Mouse (Mus musculus) CH12.LX (cell line): ENCODE results near the gene Bcas3. TPM values are rescaled to one million over a fixed set of nuclear protein-coding genes. Genes with fewer than 3 reads are reported as not detected.

Source experiments
- DNase-seq: peaks from one replicate; pipeline ENCODE4 v3.0.0-alpha.2; 2013; ENCODE audit errors: extremely low read depth
- H3K27ac ChIP-seq: 2 replicates; pipeline ENCODE4 v1.5.1; 2012; ENCODE audit warnings: low read depth, mild to moderate bottlenecking, control low read depth, moderate library complexity; ENCODE audit not compliant: insufficient read depth
- H3K27me3 ChIP-seq: replicated peaks from 2 replicates; pipeline ENCODE3; 2012; ENCODE audit warnings: inconsistent platforms
- H3K36me3 ChIP-seq, 2 experiments: replicated peaks in 1 of 2; 2 replicates each; pipeline versions ENCODE3 to v1.6.1; 2012; ENCODE audit warnings: inconsistent platforms in 1 of 2, low read length in 1 of 2, mild to moderate bottlenecking in 1 of 2, mixed read lengths in 1 of 2, moderate library complexity in 1 of 2; ENCODE audit not compliant: control insufficient read depth in 1 of 2, insufficient read depth in 1 of 2
- H3K4me1 ChIP-seq, 2 experiments: 2 replicates each; pipeline ENCODE4 v1.6.1; 2012; ENCODE audit warnings: inconsistent platforms in 1 of 2, moderate library complexity in 1 of 2; ENCODE audit not compliant: insufficient read depth in 2 of 2, control insufficient read depth in 1 of 2
- H3K4me2 ChIP-seq: 2 replicates; pipeline ENCODE4 v1.6.1; 2012; ENCODE audit warnings: low read depth, mild to moderate bottlenecking, control low read depth; ENCODE audit not compliant: poor library complexity, insufficient read depth, severe bottlenecking
- H3K4me3 ChIP-seq, 3 experiments: fragments of 150-350 bp in 1 of 3; sonication (generic) in 1 of 3; replicated peaks in 1 of 3; 2 replicates each; pipeline versions ENCODE3 to v1.5.1; 2011 to 2012; ENCODE audit warnings: low read depth in 2 of 3, low read length in 2 of 3, mild to moderate bottlenecking in 2 of 3, moderate library complexity in 2 of 3, control low read depth in 1 of 3, improper control_type of control experiment in 1 of 3, inconsistent platforms in 1 of 3, mixed read lengths in 1 of 3; ENCODE audit not compliant: poor library complexity in 1 of 3
- H3K79me2 ChIP-seq: replicated peaks from 2 replicates; pipeline ENCODE4 v1.6.1; 2012; ENCODE audit warnings: mild to moderate bottlenecking, moderate library complexity; ENCODE audit not compliant: control insufficient read depth, poor library complexity, insufficient read depth, severe bottlenecking; ENCODE audit errors: extremely low read depth
- H3K9ac ChIP-seq: 2 replicates; pipeline ENCODE4 v1.6.1; 2012; ENCODE audit warnings: low read depth, mild to moderate bottlenecking, control low read depth, moderate library complexity; ENCODE audit not compliant: insufficient read depth
- H3K9me3 ChIP-seq: replicated peaks from 2 replicates; pipeline ENCODE3; 2012; ENCODE audit warnings: low read length, inconsistent platforms, mixed read lengths
- BHLHE40 ChIP-seq: IDR thresholded peaks from 2 replicates; pipeline ENCODE4 v1.6.1; 2011; ENCODE audit warnings: mild to moderate bottlenecking, low read depth, low read length, improper control_type of control experiment
- CHD2 ChIP-seq: IDR thresholded peaks from 2 replicates; pipeline ENCODE4 v1.6.1; 2011; ENCODE audit warnings: low read length, improper control_type of control experiment
- E2F4 ChIP-seq: IDR thresholded peaks from 2 replicates; pipeline ENCODE4 v1.6.1; 2011; ENCODE audit warnings: low read depth, low read length, improper control_type of control experiment; ENCODE audit not compliant: insufficient replicate concordance
- ELF1 ChIP-seq: IDR thresholded peaks from 2 replicates; pipeline ENCODE4 v1.6.1; 2014; ENCODE audit warnings: low read depth, mild to moderate bottlenecking, inconsistent platforms, low read length, improper control_type of control experiment
- EP300 ChIP-seq: IDR thresholded peaks from 2 replicates; pipeline ENCODE4 v1.6.1; 2011; ENCODE audit warnings: low read length, improper control_type of control experiment
- ETS1 ChIP-seq: conservative IDR thresholded peaks from 2 replicates; pipeline ENCODE4 v1.6.1; 2012; ENCODE audit warnings: low read depth, mild to moderate bottlenecking, inconsistent platforms, low read length, improper control_type of control experiment, moderate library complexity
- HCFC1 ChIP-seq: IDR thresholded peaks from 2 replicates; pipeline ENCODE4 v1.6.1; 2012; ENCODE audit warnings: low read depth, mild to moderate bottlenecking, inconsistent platforms, low read length, improper control_type of control experiment
- IRF4 ChIP-seq: IDR thresholded peaks from 2 replicates; pipeline ENCODE4 v1.6.1; 2014; ENCODE audit warnings: low read depth, mild to moderate bottlenecking, inconsistent platforms, low read length, improper control_type of control experiment
- JUND ChIP-seq: conservative IDR thresholded peaks from 2 replicates; pipeline ENCODE4 v1.6.1; 2011; ENCODE audit warnings: low read depth, low read length, improper control_type of control experiment
- MAFK ChIP-seq: IDR thresholded peaks from 2 replicates; pipeline ENCODE4 v1.6.1; 2011; ENCODE audit warnings: low read length, improper control_type of control experiment; ENCODE audit not compliant: insufficient replicate concordance
- MAZ ChIP-seq: IDR thresholded peaks from 2 replicates; pipeline ENCODE4 v1.6.1; 2012; ENCODE audit warnings: low read depth, mild to moderate bottlenecking, inconsistent platforms, low read length, improper control_type of control experiment, moderate library complexity
- MEF2A ChIP-seq: IDR thresholded peaks from 2 replicates; pipeline ENCODE4 v1.6.1; 2014; ENCODE audit warnings: low read depth, mild to moderate bottlenecking, inconsistent platforms, low read length, improper control_type of control experiment, borderline replicate concordance
- MXI1 ChIP-seq: IDR thresholded peaks from 2 replicates; pipeline ENCODE4 v1.6.1; 2011; ENCODE audit warnings: mild to moderate bottlenecking, low read depth, low read length, improper control_type of control experiment
- PAX5 ChIP-seq: IDR thresholded peaks from 2 replicates; pipeline ENCODE4 v1.6.1; 2012; ENCODE audit warnings: low read length, inconsistent platforms, mixed read lengths
- POLR2A ChIP-seq: IDR thresholded peaks from 2 replicates; pipeline ENCODE4 v1.6.1; 2011; ENCODE audit warnings: low read depth, mild to moderate bottlenecking, improper control_type of control experiment, low read length
- POLR2AphosphoS2 ChIP-seq: IDR thresholded peaks from 2 replicates; pipeline ENCODE4 v1.6.1; 2011; ENCODE audit warnings: low read depth, low read length, improper control_type of control experiment
- TCF12 ChIP-seq: IDR thresholded peaks from 2 replicates; pipeline ENCODE4 v1.6.1; 2014; ENCODE audit warnings: low read depth, mild to moderate bottlenecking, inconsistent platforms, low read length, improper control_type of control experiment
- UBTF ChIP-seq: IDR thresholded peaks from 2 replicates; pipeline ENCODE4 v1.6.1; 2012; ENCODE audit warnings: low read depth, mild to moderate bottlenecking, inconsistent platforms, low read length, improper control_type of control experiment, moderate library complexity
- dilution Hi-C: fragments of 300-500 bp; cut with MboI; formaldehyde crosslinking; loops from 2 replicates; pipeline ENCODE4 v1.14.3; 2020; ENCODE audit warnings: low sequenced_read_pairs; ENCODE audit not compliant: extremely low pct_unique_long_range_greater_than_20kb, extremely low pct_ligation_motif_present
- in situ Hi-C: fragments of 300-500 bp; cut with MboI; formaldehyde crosslinking; loops from 3 replicates; pipeline ENCODE4 v1.14.3; 2019; ENCODE audit warnings: low sequenced_read_pairs, low pct_ligation_motif_present, low pct_unique_long_range_greater_than_20kb, mixed read lengths
- polyA plus RNA-seq: library from polyadenylated mRNA; unstranded; fragments of >175 nt; gene quantifications from 2 replicates; pipeline ENCODE4 v1.2.1, GENCODE M21; 2012; ENCODE audit warnings: low read depth; ENCODE audit not compliant: insufficient read length
- total RNA-seq, 2 experiments: library from RNA; depleted of rRNA; stranded (reverse); fragments of 300-350 nt in 1 of 2; fragments of >200 nt in 1 of 2; gene quantifications; 2 replicates each; pipeline ENCODE4 v1.2.3; 2012 to 2014

Bcas3 gene
- total and polyA plus RNA-seq, 3 experiments = 8.2 to 21.3 (median 9.7) TPM

DNA sequence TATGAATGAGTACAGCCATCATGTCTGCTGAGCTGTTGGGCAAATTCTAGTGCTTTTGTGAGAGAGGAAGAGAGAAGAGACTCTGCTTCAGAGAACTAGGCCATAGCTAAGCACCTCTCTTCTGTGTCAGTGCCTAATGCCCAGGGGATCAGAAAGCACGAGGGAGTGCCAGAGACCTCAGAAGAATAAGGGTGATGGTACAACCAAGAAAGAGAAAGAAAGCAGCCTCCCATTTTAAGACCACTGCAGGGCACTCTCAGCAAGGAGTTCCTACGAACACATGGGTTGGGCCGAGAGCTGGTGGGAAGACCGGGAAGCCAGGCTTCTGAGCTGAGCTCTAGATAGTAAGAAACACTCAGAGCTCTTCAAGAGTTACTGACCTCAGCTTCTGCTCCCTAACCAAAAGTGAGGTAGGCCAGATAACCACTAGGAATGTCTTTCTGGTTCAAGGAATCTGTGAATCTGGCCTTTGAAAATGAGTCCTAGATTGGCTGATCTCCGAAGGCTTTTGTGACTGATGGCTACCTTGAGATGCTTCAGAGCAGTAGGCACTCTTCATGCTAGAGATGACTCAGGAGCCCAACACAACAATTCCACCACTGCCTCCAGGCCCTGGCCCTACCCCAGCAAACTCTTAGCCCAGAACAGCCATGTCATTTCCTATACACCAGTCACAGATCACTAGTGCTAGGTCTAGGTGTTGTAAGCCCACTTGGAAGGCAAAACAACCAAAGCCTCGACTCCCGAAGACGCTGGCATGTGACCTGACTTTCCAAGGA lies 359.2 kb downstream of the Bcas3 start:
- Histone ChIP-seq H3K4me1 (peaks cover 0 to 34% of the 10 kb centered on the region in 2 experiments; a peak in 2 of 4 replicates), H3K79me2 (no peaks in the 10 kb centered on the region), H3K4me3 (no peak overlapping the region), H3K9me3 (no peaks in the 10 kb centered on the region), H3K4me2 (no peak overlapping the region), H3K27me3 (no peaks in the 10 kb centered on the region), H3K27ac (no peak overlapping the region), H3K36me3 (no peaks in the 10 kb centered on the region), H3K9ac (no peak overlapping the region)
- DNase-seq = no peak
- dilution Hi-C loops (no loop called here), in situ Hi-C loops (no loop called here)
- TF ChIP-seq MXI1 (no peak), E2F4 (no peak), MAZ (no peak), JUND (no peak), POLR2A (no peak), UBTF (no peak), POLR2AphosphoS2 (no peak), MAFK (no peak), ETS1 (no peak), BHLHE40 (no peak), TCF12 (no peak), CHD2 (no peak), ELF1 (no peak), HCFC1 (no peak), IRF4 (no peak), MEF2A (no peak)

DNA sequence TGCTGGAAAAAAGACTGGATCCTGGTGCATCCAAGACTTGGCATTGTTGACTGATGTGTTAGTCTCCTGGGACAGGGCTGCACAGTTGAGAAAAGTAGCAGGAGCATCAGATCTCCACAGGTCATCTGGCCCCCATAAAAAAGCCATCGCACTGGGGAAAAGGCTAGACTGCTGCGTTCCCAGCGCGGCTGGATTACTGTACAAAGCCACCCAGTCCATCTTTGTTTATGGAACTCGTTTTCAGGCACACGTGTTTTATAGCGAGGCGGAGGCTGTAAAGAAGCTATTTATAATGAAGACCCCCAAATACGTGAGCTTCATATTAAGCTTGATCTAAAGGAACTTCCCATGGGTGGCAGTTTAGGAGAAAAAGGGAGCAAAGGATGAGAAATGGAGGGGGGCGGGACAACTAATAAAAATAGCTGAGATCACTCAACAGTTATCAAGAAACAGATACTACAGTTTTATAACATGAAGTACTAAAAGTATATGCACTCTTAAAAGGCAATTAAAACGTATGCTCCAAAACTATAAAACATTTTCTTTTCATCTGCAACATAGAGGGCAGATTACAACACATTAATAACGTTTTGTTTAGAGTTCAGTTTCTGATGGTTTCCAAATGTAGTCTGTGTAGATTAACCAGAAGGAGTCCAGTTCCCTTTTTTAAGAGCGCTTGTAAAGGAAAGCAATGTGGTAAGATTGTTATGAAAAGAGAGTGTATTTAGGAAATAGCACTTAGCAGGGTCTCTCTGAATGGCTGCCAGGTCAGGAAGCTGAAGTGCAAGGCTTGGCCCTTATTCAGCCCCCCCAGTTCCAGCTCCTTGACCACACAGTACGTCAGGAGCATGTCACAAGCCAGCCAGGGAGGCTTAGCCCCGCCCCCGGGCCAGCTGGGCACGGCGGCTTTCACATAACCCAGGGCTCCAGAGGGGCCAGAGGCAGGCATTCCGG lies 360.2 kb downstream of the Bcas3 start:
- Histone ChIP-seq H3K27ac (no peak overlapping the region), H3K36me3 (no peaks in the 10 kb centered on the region), H3K4me1 (peaks cover 0 to 34% of the 10 kb centered on the region in 2 experiments; a peak in 2 of 4 replicates), H3K4me3 (no peak overlapping the region), H3K9ac (no peak overlapping the region), H3K4me2 (0 out of 2 replicates have a peak overlapping the region, but pooled peaks have one; percentile 6), H3K79me2 (no peaks in the 10 kb centered on the region), H3K9me3 (no peaks in the 10 kb centered on the region), H3K27me3 (no peaks in the 10 kb centered on the region)
- dilution Hi-C loops = no loop called here
- in situ Hi-C loops = no loop called here
- peak; percentile 47; the same call in 1 of the 2 replicates for TF ChIP-seq EP300
- peak; percentile 15; the same call in 1 of the 2 replicates for TF ChIP-seq TCF12
- peak; percentile 12; the same call in 1 of the 2 replicates for TF ChIP-seq ELF1
- 0 out of 2 replicates have a peak, but pooled peaks have one; percentile 16 for TF ChIP-seq IRF4
- no peak for TF ChIP-seq PAX5
- DNase-seq = peak; percentile 30
